Mouse (Mus musculus) splenic B cell, adult 2 months (primary cell): ENCODE results near the gene Ifitm6.
A peak's percentile ranks its signal among the peaks of the same experiment; 100 is the strongest.
"Not testable (repeated sequence)": the region's sequence is repeated elsewhere in the genome, so short reads cannot be mapped to it uniquely, and the experiment has no call there.

Experiments used
- DNase-seq: peaks from one replicate; pipeline ENCODE4 v3.0.0-alpha.2; 2011; ENCODE audit warnings: low read depth, low spot score
- H3K27me3 ChIP-seq: 2 replicates; pipeline ENCODE4 v1.6.1; 2012; ENCODE audit warnings: mild to moderate bottlenecking, low read length, moderate library complexity, mixed read lengths; ENCODE audit not compliant: control insufficient read depth, poor library complexity, insufficient read depth, severe bottlenecking
- H3K36me3 ChIP-seq: 2 replicates; pipeline ENCODE4 v1.6.1; 2012; ENCODE audit warnings: mild to moderate bottlenecking, low read length, moderate library complexity, mixed read lengths; ENCODE audit not compliant: control insufficient read depth, poor library complexity, insufficient read depth, severe bottlenecking

Gene Ifitm6

GRCm38 (mm10) chr7:141049326-141049725, 31.6 kb upstream of the Ifitm6 start:
- DNase-seq: no peak
- no peaks in the 10 kb centered on the region for H3K36me3 ChIP-seq
- H3K27me3 ChIP-seq: no peaks in the 10 kb centered on the region

GRCm38 (mm10) chr7:141048226-141049218, 30.8 kb upstream of the Ifitm6 start:
- peak; percentile 93 for DNase-seq
- no peaks in the 10 kb centered on the region for H3K27me3 ChIP-seq
- no peaks in the 10 kb centered on the region for H3K36me3 ChIP-seq

- H3K36me3 ChIP-seq: no peaks in the 10 kb centered on the region
- no peak for DNase-seq
- H3K27me3 ChIP-seq: no peaks in the 10 kb centered on the region
Observed at GRCm38 (mm10) chr7:141047581-141048225, 30.0 kb upstream of the Ifitm6 start.

- Histone ChIP-seq H3K36me3 (no peaks in the 10 kb centered on the region), H3K27me3 (no peaks in the 10 kb centered on the region)
- peak; percentile 40 for DNase-seq
Observed at GRCm38 (mm10) chr7:141046931-141047580, 29.3 kb upstream of the Ifitm6 start.

GRCm38 (mm10) chr7:141042539-141042938, 24.8 kb upstream of the Ifitm6 start:
- DNase-seq: no peak
- H3K27me3 ChIP-seq: no peaks in the 10 kb centered on the region
- H3K36me3 ChIP-seq: no peaks in the 10 kb centered on the region

GRCm38 (mm10) chr7:141041661-141042060, 23.9 kb upstream of the Ifitm6 start:
- no peak for DNase-seq
- no peaks in the 10 kb centered on the region for H3K27me3 ChIP-seq
- H3K36me3 ChIP-seq: no peaks in the 10 kb centered on the region

GRCm38 (mm10) chr7:141040867-141041606, 23.3 kb upstream of the Ifitm6 start:
- no peaks in the 10 kb centered on the region for H3K27me3 ChIP-seq
- no peaks in the 10 kb centered on the region for H3K36me3 ChIP-seq
- no peak for DNase-seq

GRCm38 (mm10) chr7:141039386-141040107, 21.8 kb upstream of the Ifitm6 start:
- Histone ChIP-seq H3K36me3 (no peaks in the 10 kb centered on the region), H3K27me3 (no peaks in the 10 kb centered on the region)
- no peak for DNase-seq

GRCm38 (mm10) chr7:141038090-141039032, 20.6 kb upstream of the Ifitm6 start:
- H3K27me3 ChIP-seq: no peaks in the 10 kb centered on the region
- DNase-seq: no peak
- H3K36me3 ChIP-seq: no peaks in the 10 kb centered on the region

GRCm38 (mm10) chr7:141036624-141037023, 18.9 kb upstream of the Ifitm6 start:
- H3K36me3 ChIP-seq, DNase-seq: not testable (repeated sequence)

GRCm38 (mm10) chr7:141032458-141033167, 14.9 kb upstream of the Ifitm6 start:
- no peak for DNase-seq
- no peaks in the 10 kb centered on the region for H3K27me3 ChIP-seq
- no peaks in the 10 kb centered on the region for H3K36me3 ChIP-seq

More at GRCm38 (mm10) chr7:141036624-141037023, 18.9 kb upstream of the Ifitm6 start:
- H3K27me3 ChIP-seq: not testable (repeated sequence)

- Histone ChIP-seq H3K27me3 (no peaks in the 10 kb centered on the region), H3K36me3 (no peaks in the 10 kb centered on the region)
Observed at GRCm38 (mm10) chr7:141030390-141030789, 12.7 kb upstream of the Ifitm6 start.

More at GRCm38 (mm10) chr7:141030390-141030789, 12.7 kb upstream of the Ifitm6 start:
- no peak for DNase-seq
